Mouse (Mus musculus) cerebellum, adult 2 months (tissue): ENCODE measurements around the gene Hpse2. TPM values are rescaled to one million over a fixed set of nuclear protein-coding genes. Genes with fewer than 3 reads are reported as not detected.

Experiments used
- DNase-seq, 2 experiments: peaks; one replicate each; pipeline ENCODE4 v3.0.0; 2021
- H3K27ac ChIP-seq: fragments of 200-500 bp; 2 replicates; pipeline ENCODE4 v1.5.1; 2012; ENCODE audit warnings: low read length, control low read depth, inconsistent platforms; ENCODE audit not compliant: insufficient read depth
- H3K27me3 ChIP-seq: fragments of 200-500 bp; 2 replicates; pipeline ENCODE4 v1.6.1; 2012; ENCODE audit warnings: inconsistent platforms, mild to moderate bottlenecking, low read length, moderate library complexity; ENCODE audit not compliant: control insufficient read depth, insufficient read depth
- H3K4me1 ChIP-seq: fragments of 200-500 bp; 2 replicates; pipeline ENCODE4 v1.6.1; 2011; ENCODE audit warnings: low read length; ENCODE audit not compliant: control insufficient read depth, insufficient read depth
- H3K4me3 ChIP-seq: fragments of 200-500 bp; replicated peaks from 2 replicates; pipeline ENCODE3; 2011; ENCODE audit warnings: mild to moderate bottlenecking, low read depth, low read length, control low read depth; ENCODE audit not compliant: insufficient read depth
- CTCF ChIP-seq: fragments of 200-500 bp; IDR thresholded peaks from 2 replicates; pipeline ENCODE4 v1.5.1; 2011; ENCODE audit warnings: low read depth, mild to moderate bottlenecking, control low read depth, low read length, moderate library complexity, borderline replicate concordance; ENCODE audit not compliant: insufficient read depth
- POLR2A ChIP-seq: fragments of 200-500 bp; IDR thresholded peaks from 2 replicates; pipeline ENCODE4 v1.6.1; 2011; ENCODE audit warnings: low read length, control low read depth, borderline replicate concordance; ENCODE audit not compliant: insufficient read depth
- WGBS: fragments of 180-500 bp; shearing (Covaris S2); methylation state at CpG from one replicate; pipeline ENCODE4 v1.1.7; 2018; 5-methylcytosine and 5-hydroxymethylcytosine counted together
- polyA plus RNA-seq: library from polyadenylated mRNA; depleted of rRNA; stranded (reverse); fragments of >200 nt; gene quantifications from 2 replicates; pipeline ENCODE4 v1.2.3, GENCODE M21; 2012

Hpse2 gene
- polyA plus RNA-seq, 1 experiment, result 0.11 TPM

DNA sequence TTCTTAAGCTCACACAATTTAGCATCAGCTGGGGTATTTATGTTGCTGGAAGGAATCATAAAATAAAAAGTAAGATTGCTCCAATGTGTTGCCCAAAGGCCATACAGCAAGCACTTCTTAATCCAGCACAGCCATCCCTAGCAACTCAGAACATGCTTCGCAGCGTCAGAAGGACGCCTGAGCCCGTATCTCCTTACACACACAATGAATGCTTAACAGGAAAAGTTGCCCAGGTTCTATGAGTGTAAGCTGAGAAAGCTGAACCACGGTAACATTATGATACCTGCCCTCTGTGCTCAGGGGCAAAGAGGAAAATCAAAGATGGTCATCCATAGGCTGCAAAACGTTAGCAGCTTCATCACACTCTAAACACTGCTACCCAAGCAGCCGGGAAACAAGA is 241.3 kb downstream of the Hpse2 start:
- Histone ChIP-seq H3K4me3 (no peak overlapping the region), H3K4me1 (no peaks in the 10 kb centered on the region), H3K27ac (no peak overlapping the region), H3K27me3 (no peaks in the 10 kb centered on the region)
- WGBS, result 74% methylated on average over 7 of the region's 7 CpGs
- no peak for TF ChIP-seq CTCF
- no peak for TF ChIP-seq POLR2A
- DNase-seq, result no peak

DNA sequence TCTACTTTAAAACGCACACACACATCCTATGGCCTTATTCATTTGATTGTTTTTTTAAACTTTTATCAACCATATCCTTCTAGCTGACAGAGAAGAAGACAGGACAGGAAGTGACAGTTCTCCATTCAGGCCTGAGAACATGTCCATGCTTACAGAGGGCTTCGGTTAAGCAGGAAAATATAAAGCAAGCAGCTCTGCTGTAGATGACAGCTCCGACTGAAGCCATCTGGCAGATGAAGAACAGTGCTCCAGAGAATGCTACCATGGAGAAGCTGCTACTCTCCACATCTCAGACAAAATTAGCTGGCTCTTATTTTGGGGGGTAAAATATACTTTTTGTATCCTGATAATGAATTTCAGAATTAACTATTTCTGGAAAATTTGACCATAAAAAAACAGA is 246.5 kb downstream of the Hpse2 start:
- Histone ChIP-seq H3K4me1 (no peaks in the 10 kb centered on the region), H3K27me3 (no peaks in the 10 kb centered on the region), H3K4me3 (no peak overlapping the region), H3K27ac (no peak overlapping the region)
- WGBS, result 59% methylated on average over 3 of the region's 3 CpGs
- TF ChIP-seq CTCF (no peak), POLR2A (no peak)
- DNase-seq, result no peak

DNA sequence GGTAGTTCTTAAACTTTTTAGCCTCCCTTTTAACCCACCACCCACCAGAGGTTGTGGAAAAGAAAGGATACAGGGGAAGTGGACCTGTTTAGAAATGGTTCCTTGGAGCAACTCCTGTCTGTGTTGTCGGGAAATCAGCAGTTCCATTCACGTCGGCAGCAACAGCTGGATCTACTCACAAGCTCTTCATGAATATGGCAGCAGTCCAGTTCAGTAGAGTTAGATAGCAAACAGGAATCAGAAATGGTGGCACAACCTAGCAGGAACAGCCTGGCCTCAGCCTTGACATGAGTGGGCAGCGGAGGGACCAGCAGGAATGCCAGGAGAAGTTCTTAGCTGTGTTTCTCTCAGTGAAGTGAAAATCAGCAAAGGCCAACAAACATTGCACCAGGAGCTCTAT is 278.4 kb downstream of the Hpse2 start:
- TF ChIP-seq CTCF, result no peak
- no peak for TF ChIP-seq POLR2A
- no peaks in the 10 kb centered on the region for H3K27me3 ChIP-seq

DNA sequence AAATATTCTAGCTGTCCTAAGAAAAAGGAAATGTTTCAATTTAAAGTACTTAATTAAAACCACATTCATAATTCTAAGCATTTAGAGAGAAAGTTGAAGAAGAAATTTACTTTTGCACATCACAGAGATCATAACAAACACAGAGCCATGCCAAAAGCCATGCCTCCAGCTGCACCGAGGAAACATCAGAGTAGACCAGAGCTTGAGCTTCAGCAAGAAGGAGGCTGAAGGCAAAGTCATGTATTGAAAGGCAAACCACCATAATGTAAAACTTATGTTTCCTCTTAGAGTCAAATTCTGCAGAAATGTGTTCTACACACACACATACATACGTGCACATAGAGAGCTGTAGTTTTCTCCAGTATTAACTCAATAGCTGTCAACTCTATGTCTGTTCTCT is 291.2 kb downstream of the Hpse2 start:
- no peak for DNase-seq
- WGBS, result 93% methylated on average over 2 of the region's 2 CpGs
- Histone ChIP-seq H3K4me3 (no peak overlapping the region), H3K27me3 (no peaks in the 10 kb centered on the region), H3K4me1 (no peaks in the 10 kb centered on the region), H3K27ac (no peak overlapping the region)
- TF ChIP-seq POLR2A, result no peak
- TF ChIP-seq CTCF, result no peak

More for the DNA sequence above, 278.4 kb downstream of the Hpse2 start:
- H3K4me1 ChIP-seq, result no peaks in the 10 kb centered on the region
- H3K27ac ChIP-seq, result no peak overlapping the region
- no peak for DNase-seq
- no peak overlapping the region for H3K4me3 ChIP-seq
- 73% methylated on average over 4 of the region's 4 CpGs for WGBS

DNA sequence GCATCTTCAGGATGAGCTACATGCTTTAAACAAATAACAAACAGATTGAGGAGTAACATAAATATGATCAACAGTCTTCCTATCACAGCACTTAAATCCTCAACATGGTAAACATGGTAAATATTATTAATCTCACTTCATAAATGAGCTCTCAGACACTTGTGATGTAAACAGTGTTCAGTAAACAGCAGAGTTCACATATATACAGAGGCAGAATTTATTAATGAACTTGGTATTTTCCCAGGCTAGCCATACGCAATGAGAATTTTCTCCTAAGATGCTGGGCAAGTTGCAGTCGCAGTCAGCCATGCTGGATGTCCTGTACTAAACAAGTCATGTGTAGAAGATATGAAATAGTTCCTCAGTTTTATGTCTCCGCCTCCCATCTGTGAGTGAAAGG is 300.9 kb downstream of the Hpse2 start:
- TF ChIP-seq CTCF (no peak), POLR2A (no peak)
- Histone ChIP-seq H3K27ac (no peak overlapping the region), H3K27me3 (no peaks in the 10 kb centered on the region), H3K4me1 (no peaks in the 10 kb centered on the region), H3K4me3 (no peak overlapping the region)
- 95% methylated on average over 3 of the region's 3 CpGs for WGBS
- DNase-seq, result no peak

DNA sequence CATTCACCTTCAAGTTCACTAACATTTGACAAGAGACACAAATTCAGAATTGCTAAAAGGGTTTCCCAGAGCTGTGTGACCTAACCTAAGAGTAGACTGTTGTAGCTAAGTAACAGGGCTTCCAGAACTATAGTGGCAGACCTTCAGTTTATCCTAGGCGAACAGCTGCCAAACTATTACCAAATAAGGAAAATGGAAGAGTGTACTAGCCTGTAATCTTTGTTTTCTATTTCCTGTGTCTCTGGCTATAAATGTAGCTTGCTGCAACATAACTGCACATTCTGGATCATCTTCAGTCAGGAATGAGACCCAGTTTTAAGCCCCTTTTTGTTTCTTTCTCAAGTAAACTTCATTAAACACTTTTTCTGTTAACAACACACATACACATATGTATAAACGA is 324.0 kb downstream of the Hpse2 start:
- Histone ChIP-seq H3K4me3 (no peak overlapping the region), H3K27me3 (no peaks in the 10 kb centered on the region), H3K27ac (no peak overlapping the region), H3K4me1 (no peaks in the 10 kb centered on the region)
- whole genome bisulfite sequencing, result 68% methylated on average over 2 of the region's 2 CpGs
- no peak for DNase-seq
- TF ChIP-seq POLR2A, result no peak
- no peak for TF ChIP-seq CTCF

DNA sequence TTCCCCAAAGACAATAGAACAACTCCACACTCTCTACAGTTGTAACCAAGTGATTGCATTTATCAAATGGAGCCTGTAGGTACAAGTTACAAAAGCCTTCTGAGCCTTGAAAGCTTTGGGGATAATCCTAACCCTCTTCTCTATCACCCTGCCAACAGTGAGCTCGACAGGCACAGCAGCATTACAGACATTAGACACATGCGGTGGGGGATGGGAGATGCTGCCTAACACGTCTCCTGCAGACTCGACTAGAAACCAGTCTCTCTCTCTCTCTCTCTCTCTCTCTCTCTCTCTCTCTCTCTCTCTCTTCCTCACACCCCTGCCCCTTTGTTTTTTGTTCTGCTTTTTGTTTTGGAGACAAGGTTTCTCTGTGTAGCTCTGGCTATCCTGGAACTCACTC is 343.6 kb downstream of the Hpse2 start:
- no peak for DNase-seq
- H3K27me3 ChIP-seq, result no peaks in the 10 kb centered on the region
- WGBS, result 23% methylated on average over 4 of the region's 4 CpGs
- no peak overlapping the region for H3K4me3 ChIP-seq
- H3K4me1 ChIP-seq, result no peaks in the 10 kb centered on the region
- no peak overlapping the region for H3K27ac ChIP-seq
- no peak for TF ChIP-seq CTCF

DNA sequence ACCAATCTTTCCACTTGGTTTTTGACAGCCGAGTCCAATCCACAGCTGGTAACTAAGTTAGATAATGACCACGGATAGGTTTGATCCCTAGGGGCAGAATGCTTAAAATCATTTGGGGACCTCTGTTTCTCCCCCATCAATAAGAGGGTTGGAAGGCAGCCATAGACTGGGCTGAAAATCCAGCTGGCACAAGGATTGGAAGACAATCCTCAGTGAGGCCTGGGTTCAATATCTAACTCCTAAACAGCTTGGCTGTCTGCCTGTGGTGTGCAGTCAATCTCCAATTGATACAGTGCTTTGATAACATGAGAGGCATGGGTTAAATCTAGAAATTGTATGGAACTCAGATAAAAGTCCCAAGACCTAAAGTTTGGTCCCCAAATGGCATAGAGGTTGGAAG is 345.4 kb downstream of the Hpse2 start:
- WGBS, result 26% methylated on average over 2 of the region's 2 CpGs
- no peaks in the 10 kb centered on the region for H3K4me1 ChIP-seq
- no peak for TF ChIP-seq CTCF
- no peak for TF ChIP-seq POLR2A
- no peak overlapping the region for H3K4me3 ChIP-seq
- H3K27me3 ChIP-seq, result no peaks in the 10 kb centered on the region
- no peak overlapping the region for H3K27ac ChIP-seq
- no peak for DNase-seq
